Mouse (Mus musculus) urinary bladder, postnatal 10 days (tissue): Measurements from ENCODE around the gene Cd34.

ENCODE experiments used
- DNase-seq: peaks from one replicate; pipeline ENCODE4 v3.0.0; 2022; ENCODE audit warnings: low spot score

Gene Cd34

DNA sequence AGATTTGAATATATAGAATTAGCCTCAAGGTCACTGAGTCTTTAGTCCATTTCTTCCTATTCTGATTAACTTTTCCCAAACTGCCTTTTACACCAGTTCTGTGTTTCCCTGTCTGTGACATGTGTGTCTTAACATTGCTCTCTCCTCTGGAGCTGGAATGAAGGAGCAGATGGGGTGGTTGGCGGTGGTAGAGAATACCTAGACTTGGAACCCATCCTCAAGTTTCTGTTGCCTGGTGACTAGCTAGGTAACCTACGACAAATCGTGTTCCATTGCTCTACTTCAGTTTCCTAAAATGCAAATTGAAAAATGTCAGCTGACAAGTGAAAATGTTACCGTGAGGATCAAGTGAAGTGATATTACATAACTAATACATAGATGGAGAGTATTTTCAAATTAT is 33.4 kb downstream of the Cd34 start:
- no peak for DNase-seq

DNA sequence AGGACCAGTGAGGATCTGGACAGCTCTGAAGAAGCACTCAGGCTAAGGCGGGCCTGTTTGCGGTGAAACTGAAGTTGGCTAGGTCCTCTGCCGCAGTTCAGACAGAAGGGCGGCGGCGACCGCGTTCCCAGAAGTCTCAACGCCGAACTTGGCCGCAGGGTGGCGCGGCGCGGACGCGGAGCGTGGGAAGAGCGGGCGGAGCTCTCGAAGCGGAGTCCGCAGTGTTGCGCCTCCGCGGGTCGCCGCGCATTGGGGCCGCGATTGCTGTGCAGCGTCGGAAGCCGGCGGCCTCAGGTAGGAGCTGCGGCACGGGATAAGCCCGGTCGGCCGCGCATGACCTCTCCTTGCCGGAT is 37.5 kb downstream of the Cd34 start:
- DNase-seq = peak; percentile 65

GRCm38 (mm10) chr1:194976517-194977370 is 38.1 kb downstream of the Cd34 start:
- DNase-seq = peak; percentile 24

DNA sequence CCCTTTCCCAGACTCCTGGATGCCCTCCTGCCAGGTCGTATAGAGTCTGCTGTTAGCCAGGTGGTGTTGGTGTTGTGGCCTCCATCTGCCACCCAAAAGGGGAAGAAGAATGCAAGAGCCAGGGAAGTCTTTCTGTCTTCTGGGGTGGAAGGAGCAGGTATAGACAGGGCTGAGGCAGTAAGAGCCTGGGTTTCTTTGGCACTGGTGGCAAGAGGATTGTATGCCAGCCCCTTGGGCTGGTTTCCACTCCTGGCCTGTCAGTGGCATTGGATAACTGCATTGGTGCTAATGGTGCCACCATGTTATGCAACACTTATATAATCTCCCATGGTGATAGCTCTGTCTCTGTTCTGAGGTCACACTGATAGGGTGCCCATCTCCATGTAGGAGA is 38.7 kb downstream of the Cd34 start:
- DNase-seq = no peak

GRCm38 (mm10) chr1:194977946-194978720 is 39.5 kb downstream of the Cd34 start:
- DNase-seq = no peak

DNA sequence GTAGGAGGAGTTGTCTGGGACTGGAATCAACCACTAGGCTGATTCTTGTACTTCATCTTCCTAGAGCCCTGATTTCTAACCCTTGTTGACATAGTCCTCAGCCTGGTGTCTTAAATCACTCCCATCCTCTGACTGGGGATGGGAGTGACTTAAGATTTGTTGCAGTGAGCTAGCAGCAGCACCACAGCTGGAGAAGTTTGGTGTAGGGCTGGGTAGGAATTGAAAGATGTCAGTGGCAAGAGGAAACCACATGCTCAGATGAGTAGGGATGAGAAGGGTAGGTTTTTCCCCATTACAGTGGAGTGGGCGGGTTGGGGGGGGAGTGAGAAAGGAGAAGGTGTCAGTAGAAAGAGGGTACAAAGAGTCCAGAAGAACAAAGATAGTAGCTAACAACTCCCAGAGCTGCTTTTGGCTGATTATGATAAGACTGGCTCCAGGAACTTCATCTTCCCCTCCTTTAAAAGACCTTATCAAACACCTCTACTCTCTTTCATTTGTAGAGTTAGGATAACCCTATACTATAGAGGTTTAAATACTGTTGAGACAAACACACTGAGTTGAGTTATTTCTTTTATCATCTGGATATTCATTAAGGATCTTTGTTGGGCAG is 42.3 kb downstream of the Cd34 start:
- DNase-seq = no peak

DNA sequence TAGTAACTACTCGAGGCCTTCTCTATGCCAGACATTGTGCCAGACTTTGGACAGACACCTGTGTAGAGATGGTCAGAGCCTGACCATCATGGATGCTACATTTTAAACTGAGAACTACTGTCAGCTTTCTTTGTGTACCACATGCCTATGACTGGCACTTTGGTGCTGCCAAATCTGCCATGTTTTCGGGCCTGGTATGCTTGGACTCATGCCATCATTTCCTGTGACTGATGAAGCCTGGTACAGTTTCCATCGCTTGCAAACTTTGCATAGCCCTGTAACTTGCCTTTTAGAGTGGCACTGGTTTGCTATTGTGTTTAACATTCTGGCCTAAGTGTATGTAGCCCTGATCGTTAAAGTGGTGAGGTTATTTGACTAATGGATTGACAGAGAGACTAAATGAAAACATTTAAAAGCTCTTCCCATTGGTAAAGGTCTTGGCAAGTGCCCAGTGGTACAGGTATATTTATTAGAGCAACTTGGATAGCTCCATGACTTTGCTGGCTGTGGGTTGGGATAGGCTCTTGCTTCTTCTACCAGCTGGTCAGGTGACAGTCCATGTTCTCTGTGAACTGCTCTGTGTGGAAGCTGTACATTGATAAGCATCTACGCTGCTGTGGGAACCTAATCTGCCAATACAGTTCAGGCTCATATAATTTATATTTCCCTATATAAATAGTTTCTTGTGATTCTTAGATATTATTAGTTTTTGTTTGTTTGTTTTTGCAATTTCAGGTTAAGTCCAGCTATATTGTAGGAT is 44.5 kb downstream of the Cd34 start:
- DNase-seq = no peak

- DNase-seq = no peak
Measured at GRCm38 (mm10) chr1:194984914-194985313, 46.3 kb downstream of the Cd34 start.

- no peak for DNase-seq
Measured at GRCm38 (mm10) chr1:194985442-194986210, 47.0 kb downstream of the Cd34 start.

DNA sequence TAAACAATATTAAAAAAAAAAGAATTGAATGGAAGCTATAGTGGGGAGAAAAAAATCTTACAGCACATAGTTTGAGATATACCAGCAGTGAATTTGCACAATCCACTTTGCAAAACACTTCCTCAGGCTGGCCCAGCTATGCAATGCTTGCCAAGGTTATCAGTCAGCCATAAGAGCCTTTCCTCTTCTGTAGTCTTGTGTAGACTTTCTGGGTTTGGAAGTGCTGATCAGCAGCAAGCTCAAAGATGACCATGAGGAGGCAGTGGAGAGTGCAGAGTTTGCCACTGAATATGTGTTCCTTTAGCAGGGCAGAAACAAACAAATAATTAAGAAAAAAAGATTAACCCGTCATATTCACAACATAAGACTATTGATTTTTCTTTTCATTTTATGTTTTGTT is 50.4 kb downstream of the Cd34 start:
- no peak for DNase-seq

DNA sequence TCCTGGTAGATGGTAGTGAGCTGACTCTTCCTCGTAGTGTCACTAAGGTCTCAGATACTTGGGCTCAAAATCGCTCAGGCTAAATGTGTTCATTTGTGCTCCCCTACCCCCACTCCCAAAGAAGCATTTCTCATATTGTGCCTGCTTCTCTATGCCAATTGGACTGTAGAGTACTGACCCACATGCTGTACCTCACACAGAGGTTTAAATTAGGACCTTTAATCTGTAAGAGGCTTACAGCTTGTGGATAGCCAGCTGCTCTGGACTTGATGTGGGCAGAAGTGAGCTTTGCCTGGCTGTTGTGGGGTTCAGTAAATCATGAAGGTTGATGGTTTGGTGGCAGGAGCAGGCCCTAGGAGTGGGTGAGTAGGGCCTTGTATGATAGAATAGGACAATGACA is 52.4 kb downstream of the Cd34 start:
- DNase-seq = no peak

GRCm38 (mm10) chr1:194991654-194992053 is 53.0 kb downstream of the Cd34 start:
- DNase-seq = no peak

DNA sequence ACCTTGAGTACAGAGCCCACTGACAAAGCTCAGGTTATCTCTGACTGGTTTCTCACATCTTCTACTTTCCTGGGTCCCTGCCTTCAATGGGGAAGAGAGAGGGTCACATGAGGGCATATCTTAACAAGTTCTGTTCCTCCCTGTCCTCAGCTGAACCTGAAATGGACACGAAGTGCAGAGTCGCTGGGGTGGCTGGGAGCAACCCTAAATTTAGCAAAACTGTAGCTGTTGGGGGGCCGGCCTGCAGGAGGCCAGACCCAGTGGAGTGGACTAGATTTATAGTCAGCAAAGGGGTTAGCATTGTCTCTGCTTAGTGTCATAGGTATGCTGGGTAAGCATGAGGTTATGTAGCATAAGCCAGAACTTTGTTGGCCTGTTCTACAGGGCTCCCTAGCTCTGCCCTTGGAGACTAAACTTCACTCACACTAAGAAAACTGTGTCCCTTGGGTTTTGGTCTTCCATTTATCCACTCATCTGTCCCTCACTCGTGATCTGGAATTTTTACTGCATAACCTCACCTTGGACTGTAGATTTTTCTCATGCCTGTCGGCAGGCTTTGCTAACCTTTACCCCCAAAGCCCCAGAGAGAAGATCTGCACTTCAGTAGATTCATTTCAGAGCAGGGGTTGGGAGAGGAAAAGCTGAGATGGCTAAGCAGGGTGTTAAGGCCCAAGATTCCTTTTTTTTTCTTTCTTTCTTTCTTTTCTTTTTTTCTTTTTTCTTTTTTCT is 54.1 kb downstream of the Cd34 start:
- DNase-seq = no peak

DNA sequence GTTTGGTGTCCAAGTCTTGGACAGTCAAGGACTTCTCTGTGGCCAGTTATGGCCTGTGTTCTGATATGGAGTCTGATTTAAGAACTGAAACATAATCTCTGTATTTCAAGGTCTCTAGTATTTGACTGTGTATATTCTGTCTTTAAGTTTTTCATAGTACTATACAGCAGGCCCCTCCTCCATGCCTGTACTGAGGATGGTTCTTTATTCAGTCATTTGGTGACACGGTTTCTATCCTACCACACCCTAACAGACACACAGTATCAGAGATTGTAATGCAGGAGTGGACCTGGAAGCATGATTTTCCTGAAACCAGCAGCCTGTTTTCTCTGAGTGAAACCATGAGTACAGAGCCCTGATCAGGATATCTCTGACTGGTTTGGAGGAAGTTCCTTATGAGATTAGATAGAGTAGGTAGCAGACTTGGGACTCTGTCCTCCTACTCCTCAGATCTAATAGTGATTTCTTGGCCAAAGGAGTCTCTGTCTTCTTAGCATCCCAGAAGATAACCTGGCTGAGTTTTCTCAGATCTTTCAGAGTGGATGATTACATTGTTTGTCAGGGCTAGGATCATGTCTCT is 54.9 kb downstream of the Cd34 start:
- DNase-seq = no peak

GRCm38 (mm10) chr1:194994262-194994661 is 55.6 kb downstream of the Cd34 start:
- no peak for DNase-seq

GRCm38 (mm10) chr1:194995196-194995595 is 56.6 kb downstream of the Cd34 start:
- DNase-seq = no peak

- DNase-seq = no peak
Measured at GRCm38 (mm10) chr1:194998396-194998795, 59.8 kb downstream of the Cd34 start.

DNA sequence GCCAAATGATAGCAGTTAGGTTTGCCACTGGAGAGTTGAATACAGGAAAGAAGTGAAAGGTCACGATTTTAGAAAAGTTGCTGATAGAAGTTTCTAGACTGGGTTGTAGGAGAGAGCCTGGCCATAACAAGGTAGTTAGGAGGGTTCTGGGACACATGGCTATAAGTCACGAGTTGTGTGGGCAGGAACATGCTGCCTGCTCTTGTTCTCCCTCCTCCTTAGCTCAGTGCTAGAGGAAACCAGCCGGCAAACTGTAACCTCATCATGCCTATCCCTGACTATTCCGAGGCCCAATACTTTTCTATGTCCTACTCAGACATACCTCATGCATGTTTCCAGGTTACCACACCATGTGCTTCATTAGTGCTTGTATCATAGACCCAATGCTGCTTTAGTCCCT is 64.7 kb downstream of the Cd34 start:
- no peak for DNase-seq

GRCm38 (mm10) chr1:195004194-195004593 is 65.6 kb downstream of the Cd34 start:
- DNase-seq = no peak

DNA sequence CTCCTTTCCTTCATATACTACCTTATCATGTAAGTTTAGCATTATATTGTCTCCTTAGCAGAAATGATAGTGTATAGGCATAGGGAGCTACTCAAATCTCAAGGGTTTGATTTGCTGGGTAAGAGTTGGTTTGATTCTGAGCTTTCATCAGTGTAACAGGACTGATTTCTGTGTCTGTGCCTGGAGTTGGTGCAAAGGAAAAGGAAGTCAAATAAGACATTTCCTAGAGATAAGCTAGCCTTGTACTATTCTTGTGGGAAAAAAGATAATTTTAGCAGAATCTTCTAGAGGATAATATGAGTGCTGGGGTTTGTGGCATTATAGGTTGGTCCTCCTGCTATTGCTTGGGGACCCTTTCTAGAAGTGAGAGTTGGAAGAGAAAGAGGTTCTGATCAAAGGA is 67.6 kb downstream of the Cd34 start:
- DNase-seq = no peak
